Mouse (Mus musculus) midbrain, embryonic 11.5 days (tissue): Measurements from ENCODE around the gene Tmem240. TPM values are rescaled to one million over a fixed set of nuclear protein-coding genes. Genes with fewer than 3 reads are reported as not detected.
"Not testable (repeated sequence)": the region's sequence is repeated elsewhere in the genome, so short reads cannot be mapped to it uniquely, and the experiment has no call there.

Experiments used
- ATAC-seq: fragments of 200-750 bp; cut with Nextera tagmentation; 2 replicates; pipeline ENCODE4 v1.8.0; 2017; ENCODE audit warnings: moderate TSS enrichment, moderate library complexity; ENCODE audit not compliant: low FRiP score
- DNase-seq: peaks from one replicate; pipeline ENCODE4 v3.0.0; 2015; ENCODE audit warnings: low spot score; ENCODE audit errors: missing footprints
- H3K27ac ChIP-seq: fragments of 300-500 bp; sonication (generic); 2 replicates; pipeline ENCODE4 v1.5.1; 2014; ENCODE audit warnings: low read depth, low read length
- H3K27me3 ChIP-seq: fragments of 300-500 bp; sonication (generic); 2 replicates; pipeline ENCODE4 v1.6.1; 2014; ENCODE audit warnings: mild to moderate bottlenecking, low read length, moderate library complexity, mixed read lengths; ENCODE audit not compliant: control insufficient read depth, insufficient read depth
- H3K36me3 ChIP-seq: fragments of 300-500 bp; sonication (generic); 2 replicates; pipeline ENCODE4 v1.6.1; 2014; ENCODE audit warnings: mild to moderate bottlenecking, low read length, moderate library complexity, mixed read lengths; ENCODE audit not compliant: control insufficient read depth, insufficient read depth
- H3K4me1 ChIP-seq: fragments of 300-500 bp; sonication (generic); 2 replicates; pipeline ENCODE4 v1.6.1; 2014; ENCODE audit warnings: low read length; ENCODE audit not compliant: control insufficient read depth, insufficient read depth
- H3K4me2 ChIP-seq: fragments of 300-500 bp; sonication (generic); 2 replicates; pipeline ENCODE4 v1.6.1; 2014; ENCODE audit warnings: mild to moderate bottlenecking, moderate library complexity
- H3K4me3 ChIP-seq: fragments of 300-500 bp; sonication (generic); 2 replicates; pipeline ENCODE4 v1.5.1; 2014; ENCODE audit warnings: low read depth, low read length
- H3K9ac ChIP-seq: fragments of 300-500 bp; sonication (generic); 2 replicates; pipeline ENCODE4 v1.6.1; 2014; ENCODE audit warnings: low read length
- H3K9me3 ChIP-seq: fragments of 300-500 bp; sonication (generic); 2 replicates; pipeline ENCODE4 v1.6.1; 2016; ENCODE audit warnings: low read length; ENCODE audit not compliant: control insufficient read depth
- WGBS: fragments of 180-500 bp; shearing (Covaris S2); extraction: QIAGEN DNeasy Blood & Tissue Kit; methylation state at CpG from one replicate; pipeline ENCODE4 v1.1.7; 2014; 5-methylcytosine and 5-hydroxymethylcytosine counted together
- polyA plus RNA-seq: library from polyadenylated mRNA; unstranded; fragments of >200 nt; fragmentation: Nextera tagmentation; extraction: Ambion mirVana; gene quantifications from 2 replicates; pipeline ENCODE4 v1.2.1, GENCODE M21; 2014

Gene Tmem240
- polyA plus RNA-seq, result 0.69 and 0.96 TPM in 2 replicates

DNA sequence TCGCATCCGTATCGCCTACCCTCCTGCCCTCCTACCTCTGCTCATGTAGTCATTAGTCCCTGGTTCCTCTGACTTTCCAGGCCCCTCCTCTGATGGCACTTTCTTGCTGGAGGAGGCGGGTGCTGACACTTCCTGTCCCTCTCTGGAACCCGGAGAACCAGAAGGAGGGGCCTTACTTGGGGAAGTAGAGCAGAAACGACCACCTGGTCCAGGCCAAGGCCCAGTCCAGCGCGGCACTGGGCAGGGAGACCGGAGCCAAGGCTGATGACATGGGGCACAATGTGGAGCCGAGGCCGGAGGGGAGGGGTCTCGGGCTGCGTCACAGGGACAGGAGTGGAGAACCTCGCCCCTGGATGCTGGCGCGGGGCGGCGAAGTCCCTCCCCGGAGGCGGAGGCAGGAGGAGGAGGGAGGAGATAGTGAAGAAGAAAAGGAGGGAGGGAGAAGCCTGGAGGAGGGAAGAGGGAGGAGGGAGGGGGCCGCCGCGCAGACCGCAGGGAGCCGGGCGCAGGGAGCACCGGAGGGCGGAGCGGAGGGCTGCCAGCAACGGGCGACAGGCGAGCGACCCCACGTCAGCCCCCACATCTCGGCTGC lies at the start of gene Tmem240:
Tmem240 (plus strand) TSS at position 451 of the 592 bp plus-strand sequence.
- peaks cover 2% of the 10 kb centered on the region; the same call in 1 of the 2 replicates for H3K36me3 ChIP-seq
- WGBS, result under 1% methylated on average over 23 of the region's 35 CpGs

DNA sequence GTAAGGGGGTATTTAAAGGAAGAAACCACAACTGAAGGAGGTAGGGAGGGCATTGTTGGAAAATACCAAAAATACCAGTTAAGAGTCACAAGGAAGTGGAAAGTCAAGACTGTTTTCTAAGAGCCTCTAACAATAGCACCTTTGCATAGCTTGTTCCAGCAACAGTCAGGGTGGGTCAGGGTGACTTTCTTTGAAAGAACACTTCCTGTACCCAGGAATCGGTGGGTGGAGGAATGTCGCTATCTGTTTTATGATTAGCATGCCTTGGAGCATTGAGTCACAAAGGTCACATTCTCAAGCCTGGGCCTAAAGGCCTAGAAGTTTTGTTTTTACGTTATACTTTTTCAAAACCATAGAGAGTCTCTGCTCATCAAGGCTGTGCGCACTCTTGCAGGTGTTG lies 46.8 kb upstream of the Tmem240 start:
- H3K4me2 ChIP-seq, H3K27me3 ChIP-seq, H3K27ac ChIP-seq, H3K9ac ChIP-seq, DNase-seq, H3K4me3 ChIP-seq, ATAC-seq, H3K9me3 ChIP-seq, H3K36me3 ChIP-seq, H3K4me1 ChIP-seq: not testable (repeated sequence)
- 97% methylated on average over 4 of the region's 4 CpGs for WGBS

More for the DNA sequence above, at the start of gene Tmem240:
- Histone ChIP-seq H3K4me3 (peak within 1 kb of the TSS; percentile 80), H3K9ac (peak within 1 kb of the TSS; percentile 88), H3K27me3 (no peaks in the 10 kb centered on the region), H3K4me1 (peaks cover 18% of the 10 kb centered on the region), H3K27ac (peak within 1 kb of the TSS; percentile 84), H3K9me3 (no peaks in the 10 kb centered on the region), H3K4me2 (peak within 1 kb of the TSS; percentile 94)
- peak; percentile 95 for ATAC-seq
- DNase-seq, result peak; percentile 98

DNA sequence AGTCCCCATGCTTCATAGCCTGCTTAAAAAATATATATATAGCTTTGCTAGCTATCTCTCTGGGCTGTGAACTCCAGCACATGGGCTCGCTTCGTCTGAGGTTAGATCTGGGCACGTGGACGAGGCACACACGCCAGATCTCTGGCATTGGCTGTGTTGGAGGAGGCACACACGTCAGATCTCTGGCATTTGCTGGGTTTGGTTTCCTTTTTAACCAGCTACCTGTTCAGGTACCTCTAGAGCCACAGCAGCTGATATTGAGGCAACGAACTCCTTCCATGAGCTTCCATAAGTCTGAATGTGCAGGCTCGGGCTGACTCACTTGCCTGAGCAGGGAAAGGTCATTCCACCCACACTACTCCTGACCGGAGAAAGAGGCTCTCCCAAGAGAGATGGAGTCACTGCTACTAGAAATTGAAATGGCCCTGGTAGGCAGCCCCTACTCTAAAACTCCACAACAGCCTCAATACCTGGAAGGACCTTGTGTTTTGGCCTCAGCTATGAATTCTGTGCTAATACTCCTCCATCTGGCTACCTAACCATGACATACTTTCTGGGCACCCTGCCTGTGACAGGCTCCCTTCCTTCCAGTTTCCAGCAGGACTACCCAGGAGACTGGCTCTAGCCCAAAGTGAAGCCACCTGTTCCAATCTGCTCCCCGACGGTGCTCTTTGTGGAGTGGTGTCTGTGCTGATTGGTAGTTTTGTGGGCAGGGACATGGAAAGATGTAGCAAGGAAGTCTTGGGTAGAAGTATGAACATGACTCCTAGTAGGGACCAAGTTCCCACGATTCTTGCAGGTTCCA lies 43.8 kb upstream of the Tmem240 start:
- ATAC-seq (no peak), DNase-seq (no peak)

DNA sequence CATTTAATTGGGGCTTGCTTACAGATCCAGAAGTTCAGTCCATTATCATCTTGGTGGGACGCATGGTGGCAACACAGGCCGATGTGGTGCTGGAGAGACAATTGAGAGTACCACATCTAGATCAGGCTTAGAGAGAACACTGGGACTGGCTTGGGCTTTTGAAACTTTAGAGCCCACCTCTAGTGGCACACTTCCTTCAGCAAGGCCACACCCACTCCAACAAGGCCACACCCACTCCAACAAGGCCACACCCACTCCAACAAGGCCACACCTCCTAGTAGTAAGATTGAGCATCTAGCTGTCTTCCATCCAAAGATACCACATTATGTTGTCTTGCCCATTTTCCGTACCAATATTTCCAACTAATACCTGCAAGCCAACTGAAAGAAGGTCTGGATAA lies 42.2 kb upstream of the Tmem240 start:
- Histone ChIP-seq H3K4me2 (no peak overlapping the region), H3K4me3 (no peak overlapping the region), H3K9me3 (no peaks in the 10 kb centered on the region), H3K27me3 (peaks cover 15% of the 10 kb centered on the region), H3K27ac (no peak overlapping the region), H3K36me3 (no peaks in the 10 kb centered on the region), H3K9ac (no peak overlapping the region), H3K4me1 (0 out of 2 replicates have a peak, but pooled peaks cover 4% of the 10 kb centered on the region)
- ATAC-seq (no peak), DNase-seq (no peak)
- WGBS, result 95% methylated on average over 3 of the region's 3 CpGs

More for the DNA sequence above, 43.8 kb upstream of the Tmem240 start:
- H3K9ac ChIP-seq, result no peak overlapping the region
- H3K36me3 ChIP-seq, result no peaks in the 10 kb centered on the region
- no peaks in the 10 kb centered on the region for H3K9me3 ChIP-seq
- no peak overlapping the region for H3K4me2 ChIP-seq
- H3K27me3 ChIP-seq, result peaks cover 14% of the 10 kb centered on the region
- H3K4me3 ChIP-seq, result no peak overlapping the region
- 84% methylated on average over 12 of the region's 12 CpGs for WGBS
- H3K4me1 ChIP-seq, result 0 out of 2 replicates have a peak, but pooled peaks cover 4% of the 10 kb centered on the region
- no peak overlapping the region for H3K27ac ChIP-seq

DNA sequence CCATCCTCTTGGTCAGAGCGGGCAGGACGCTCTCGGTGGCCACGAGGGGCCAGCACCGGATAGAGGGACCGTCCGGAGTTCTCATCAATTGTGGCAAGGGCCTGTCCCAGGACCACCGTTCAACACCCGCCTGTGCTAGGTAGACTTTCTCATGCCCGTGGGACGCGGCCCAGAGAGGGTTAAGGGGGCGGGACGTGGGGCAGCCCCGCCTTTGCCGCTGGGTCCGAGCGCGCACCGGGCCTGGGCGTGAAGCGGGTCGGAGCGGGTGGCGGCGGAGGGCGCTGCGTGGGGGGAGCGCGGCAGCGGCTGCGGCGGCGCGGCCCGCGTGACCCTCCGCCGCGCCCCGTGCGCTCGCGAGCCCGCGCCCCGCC lies 40.5 kb upstream of the Tmem240 start, which contains the start of gene Fndc10:
Fndc10 (plus strand) TSS at position 232 of the 371 bp plus-strand sequence.
- H3K36me3 ChIP-seq, result no peaks in the 10 kb centered on the region
- peak within 1 kb of the TSS; percentile 70 for H3K4me3 ChIP-seq
- H3K4me1 ChIP-seq, result 0 out of 2 replicates have a peak, but pooled peaks cover 4% of the 10 kb centered on the region
- H3K27me3 ChIP-seq, result peaks cover 15% of the 10 kb centered on the region
- H3K4me2 ChIP-seq, result peak within 1 kb of the TSS; percentile 90
- H3K9me3 ChIP-seq, result no peaks in the 10 kb centered on the region
- ATAC-seq (peak; percentile 78), DNase-seq (peak; percentile 94)
- no peak within 1 kb of the TSS for H3K27ac ChIP-seq
- peak within 1 kb of the TSS; percentile 74 for H3K9ac ChIP-seq
- WGBS, result 2% methylated on average over 27 of the region's 47 CpGs

DNA sequence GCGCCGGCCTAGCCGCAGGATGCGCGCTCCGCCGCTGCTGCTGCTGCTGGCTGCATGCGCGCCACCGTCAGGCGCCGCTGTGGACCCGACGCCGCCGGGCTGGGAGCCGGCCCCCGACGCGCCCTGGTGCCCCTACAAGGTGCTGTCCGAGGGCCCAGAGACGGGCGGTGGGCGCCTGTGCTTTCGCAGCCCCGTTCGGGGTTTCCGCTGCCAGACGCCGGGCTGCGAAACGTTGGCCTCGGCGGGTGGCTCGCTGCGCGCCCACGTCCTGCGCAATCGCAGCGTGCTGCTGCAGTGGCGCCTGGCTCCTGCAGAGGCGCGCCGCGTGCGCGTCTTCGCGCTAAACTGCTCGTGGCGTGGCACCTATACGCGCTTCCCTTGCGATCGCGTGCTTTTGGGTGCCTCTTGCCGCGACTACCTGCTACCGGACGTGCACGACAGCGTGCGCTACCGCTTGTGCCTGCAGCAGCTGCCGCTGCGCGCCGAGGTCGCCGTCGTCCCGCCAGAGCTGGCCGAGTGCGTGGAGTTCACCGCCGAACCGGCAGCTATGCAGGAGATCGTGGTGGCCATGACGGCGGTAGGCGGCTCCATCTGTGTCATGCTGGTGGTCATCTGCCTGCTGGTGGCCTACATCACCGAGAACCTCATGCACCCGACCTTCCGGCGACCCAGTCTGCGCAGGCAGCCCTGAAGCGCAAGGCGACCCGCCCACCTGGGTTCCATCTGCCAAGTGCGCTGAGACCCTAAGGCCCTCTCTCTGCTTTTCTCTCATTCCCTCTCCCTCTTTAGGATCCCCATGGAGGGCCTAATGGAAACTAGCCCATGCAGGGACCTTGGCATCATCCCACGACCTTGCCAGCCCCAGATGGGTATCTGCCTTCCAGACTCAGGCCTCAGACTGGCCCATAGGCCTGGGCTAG lies 39.9 kb upstream of the Tmem240 start:
- 1% methylated on average over 89 of the region's 92 CpGs for WGBS
- Histone ChIP-seq H3K27me3 (peaks cover 15% of the 10 kb centered on the region), H3K9ac (peak overlapping the region; percentile 74), H3K4me3 (peak overlapping the region; percentile 70), H3K4me2 (peak overlapping the region; percentile 90), H3K9me3 (no peaks in the 10 kb centered on the region), H3K36me3 (no peaks in the 10 kb centered on the region), H3K27ac (no peak overlapping the region), H3K4me1 (0 out of 2 replicates have a peak, but pooled peaks cover 4% of the 10 kb centered on the region)
- ATAC-seq, result peak; percentile 72
- DNase-seq, result peak; percentile 93

DNA sequence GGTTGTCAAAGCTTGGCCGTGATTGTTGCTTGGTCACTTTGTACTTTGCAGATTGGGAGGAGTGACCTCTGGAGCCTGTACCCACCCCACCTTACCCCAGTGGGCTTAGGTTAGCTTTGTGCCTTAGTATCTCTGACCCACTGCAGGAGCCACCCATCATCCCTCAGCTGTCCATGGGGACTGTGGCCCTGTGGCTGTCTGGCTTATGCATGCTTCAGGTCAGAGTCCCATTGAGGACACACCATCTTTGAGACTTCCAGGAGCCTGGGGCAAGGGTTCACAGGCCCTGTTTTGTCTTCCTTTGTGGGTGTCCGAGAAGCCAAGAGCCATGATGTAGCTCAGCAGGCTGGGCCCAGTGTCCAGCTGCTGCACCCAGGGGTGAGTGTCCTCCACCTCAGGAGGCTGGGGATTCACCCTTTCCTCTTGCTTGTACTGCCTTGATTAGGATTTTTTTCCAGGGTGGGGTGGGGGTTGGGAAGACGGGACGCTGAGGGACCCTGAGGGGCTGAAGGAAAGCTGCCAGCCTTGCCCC lies 39.0 kb upstream of the Tmem240 start:
- H3K27me3 ChIP-seq, result peaks cover 15% of the 10 kb centered on the region
- DNase-seq (no peak), ATAC-seq (no peak)
- WGBS, result 75% methylated on average over 4 of the region's 4 CpGs
- no peak overlapping the region for H3K27ac ChIP-seq
- H3K9ac ChIP-seq, result no peak overlapping the region
- H3K4me2 ChIP-seq, result 0 out of 2 replicates have a peak overlapping the region, but pooled peaks have one; percentile 90
- 0 out of 2 replicates have a peak, but pooled peaks cover 4% of the 10 kb centered on the region for H3K4me1 ChIP-seq
- no peaks in the 10 kb centered on the region for H3K36me3 ChIP-seq
- H3K4me3 ChIP-seq, result no peak overlapping the region
- no peaks in the 10 kb centered on the region for H3K9me3 ChIP-seq
